Mouse (Mus musculus): ENCODE data around the gene Mef2c. TPM values are rescaled to one million over a fixed set of nuclear protein-coding genes. Genes with fewer than 3 reads are reported as not detected.

The Mef2c gene
- polyA plus RNA-seq, 1 experiment from 2014 or later = 126 TPM

GRCm38 (mm10) chr13:83546876-83547275 lies 43.0 kb downstream of the Mef2c start:
- WGBS (ENCODE audit: insufficient replicate concordance) = 86% methylated on average over 5 of the region's 5 CpGs
- Histone ChIP-seq H3K4me2 (no peak overlapping the region), H3K9ac (ENCODE audit: low read depth, low read length) (no peak overlapping the region), H3K4me3 (ENCODE audit: low read depth, low read length) (no peak overlapping the region), H3K9me3 (replicated peaks; ENCODE audit: control insufficient read depth, low read length) (no peaks in the 10 kb centered on the region), H3K4me1 (ENCODE audit: control insufficient read depth, insufficient read depth, low read length) (peaks cover 7% of the 10 kb centered on the region), H3K36me3 (ENCODE audit: control insufficient read depth, insufficient read depth, low read length) (no peaks in the 10 kb centered on the region), H3K27me3 (ENCODE audit: control insufficient read depth, insufficient read depth, low read length) (no peaks in the 10 kb centered on the region), H3K27ac (ENCODE audit: low read depth, low read length) (no peak overlapping the region)
- ATAC-seq (replicated peaks; ENCODE audit: insufficient number of reproducible peaks, low FRiP score, low TSS enrichment) = no peak

DNA sequence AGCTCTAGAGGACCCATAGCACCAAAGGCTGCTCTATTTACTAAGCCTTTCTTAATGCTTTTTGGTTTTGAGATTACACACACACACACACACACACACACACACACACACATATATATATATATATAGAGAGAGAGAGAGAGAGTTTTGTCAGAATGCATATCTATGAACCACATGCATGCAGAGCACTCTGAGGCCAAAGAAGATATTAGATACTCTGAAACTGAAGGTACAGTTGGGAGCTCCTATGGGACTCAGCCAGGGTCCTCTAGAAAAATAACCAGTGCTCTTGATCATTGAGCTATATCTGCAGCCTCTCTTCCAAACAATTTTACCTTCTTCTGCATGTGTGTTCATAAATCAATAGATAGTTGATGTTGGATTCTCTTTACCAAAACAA lies 47.4 kb downstream of the Mef2c start:
- Histone ChIP-seq H3K4me3 (ENCODE audit: low read depth, low read length) (no peak overlapping the region), H3K36me3 (ENCODE audit: control insufficient read depth, insufficient read depth, low read length) (no peaks in the 10 kb centered on the region), H3K4me1 (ENCODE audit: control insufficient read depth, insufficient read depth, low read length) (no peaks in the 10 kb centered on the region), H3K27ac (ENCODE audit: low read depth, low read length) (no peak overlapping the region), H3K9me3 (replicated peaks; ENCODE audit: control insufficient read depth, low read length) (no peaks in the 10 kb centered on the region), H3K27me3 (ENCODE audit: control insufficient read depth, insufficient read depth, low read length) (no peaks in the 10 kb centered on the region), H3K9ac (ENCODE audit: low read depth, low read length) (no peak overlapping the region), H3K4me2 (no peak overlapping the region)
- no peak for ATAC-seq (replicated peaks; ENCODE audit: insufficient number of reproducible peaks, low FRiP score, low TSS enrichment)

GRCm38 (mm10) chr13:83552051-83552450 lies 48.2 kb downstream of the Mef2c start:
- Histone ChIP-seq H3K36me3 (ENCODE audit: control insufficient read depth, insufficient read depth, low read length) (no peaks in the 10 kb centered on the region), H3K27me3 (ENCODE audit: control insufficient read depth, insufficient read depth, low read length) (no peaks in the 10 kb centered on the region), H3K4me2 (no peak overlapping the region), H3K9ac (ENCODE audit: low read depth, low read length) (no peak overlapping the region), H3K4me3 (ENCODE audit: low read depth, low read length) (no peak overlapping the region), H3K27ac (ENCODE audit: low read depth, low read length) (no peak overlapping the region), H3K9me3 (replicated peaks; ENCODE audit: control insufficient read depth, low read length) (no peaks in the 10 kb centered on the region), H3K4me1 (ENCODE audit: control insufficient read depth, insufficient read depth, low read length) (no peaks in the 10 kb centered on the region)
- no peak for ATAC-seq (replicated peaks; ENCODE audit: insufficient number of reproducible peaks, low FRiP score, low TSS enrichment)
- 54% methylated on average over 1 of the region's 1 CpGs for WGBS (ENCODE audit: insufficient replicate concordance)

DNA sequence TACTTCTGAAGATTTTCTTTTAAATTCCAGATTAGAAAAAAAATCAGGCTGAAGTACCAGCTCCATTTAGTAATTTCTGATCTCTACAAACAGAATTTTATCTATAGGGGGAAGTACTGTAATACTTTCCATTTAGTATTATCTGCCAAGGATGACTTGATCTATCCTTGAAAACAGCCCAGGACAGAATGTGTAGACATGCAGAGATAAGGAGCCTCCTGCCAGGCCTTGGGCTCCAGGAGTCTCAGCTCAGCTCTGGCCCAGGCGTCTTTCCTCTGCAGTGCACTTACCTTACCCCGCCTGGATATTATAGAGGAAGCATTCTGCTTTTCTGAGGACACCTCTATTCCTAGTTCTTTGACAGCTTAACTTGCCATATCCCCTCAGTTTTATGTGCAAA lies 59.4 kb downstream of the Mef2c start:
- Histone ChIP-seq H3K4me2 (no peak overlapping the region), H3K27ac (ENCODE audit: low read depth, low read length) (no peak overlapping the region; the same call in 1 of the 2 replicates), H3K9me3 (replicated peaks; ENCODE audit: control insufficient read depth, low read length) (no peaks in the 10 kb centered on the region), H3K4me1 (ENCODE audit: control insufficient read depth, insufficient read depth, low read length) (peaks cover 42% of the 10 kb centered on the region), H3K27me3 (ENCODE audit: control insufficient read depth, insufficient read depth, low read length) (no peaks in the 10 kb centered on the region), H3K36me3 (ENCODE audit: control insufficient read depth, insufficient read depth, low read length) (no peaks in the 10 kb centered on the region), H3K9ac (ENCODE audit: low read depth, low read length) (no peak overlapping the region), H3K4me3 (ENCODE audit: low read depth, low read length) (no peak overlapping the region)
- ATAC-seq (replicated peaks; ENCODE audit: insufficient number of reproducible peaks, low FRiP score, low TSS enrichment) = no peak
- WGBS (ENCODE audit: insufficient replicate concordance) = 27% methylated on average over 2 of the region's 2 CpGs

- Histone ChIP-seq H3K9me3 (replicated peaks; ENCODE audit: control insufficient read depth, low read length) (no peaks in the 10 kb centered on the region), H3K27me3 (ENCODE audit: control insufficient read depth, insufficient read depth, low read length) (no peaks in the 10 kb centered on the region), H3K4me3 (ENCODE audit: low read depth, low read length) (no peak overlapping the region), H3K9ac (ENCODE audit: low read depth, low read length) (no peak overlapping the region), H3K27ac (ENCODE audit: low read depth, low read length) (peak overlapping the region; percentile 84), H3K36me3 (ENCODE audit: control insufficient read depth, insufficient read depth, low read length) (no peaks in the 10 kb centered on the region), H3K4me2 (peak overlapping the region; percentile 50), H3K4me1 (ENCODE audit: control insufficient read depth, insufficient read depth, low read length) (peaks cover 45% of the 10 kb centered on the region)
- ATAC-seq (replicated peaks; ENCODE audit: insufficient number of reproducible peaks, low FRiP score, low TSS enrichment) = peak; percentile 84
- 13% methylated on average over 3 of the region's 3 CpGs for WGBS (ENCODE audit: insufficient replicate concordance)
Observed at GRCm38 (mm10) chr13:83565732-83566131, 61.9 kb downstream of the Mef2c start.

GRCm38 (mm10) chr13:83566180-83566579 lies 62.3 kb downstream of the Mef2c start:
- H3K27me3 ChIP-seq (ENCODE audit: control insufficient read depth, insufficient read depth, low read length) = no peaks in the 10 kb centered on the region
- H3K4me2 ChIP-seq = peak overlapping the region; percentile 50
- peaks cover 45% of the 10 kb centered on the region for H3K4me1 ChIP-seq (ENCODE audit: control insufficient read depth, insufficient read depth, low read length)
- 0 out of 2 replicates have a peak overlapping the region, but pooled peaks have one; percentile 10 for H3K9ac ChIP-seq (ENCODE audit: low read depth, low read length)
- 16% methylated on average over 4 of the region's 4 CpGs for WGBS (ENCODE audit: insufficient replicate concordance)
- H3K36me3 ChIP-seq (ENCODE audit: control insufficient read depth, insufficient read depth, low read length) = no peaks in the 10 kb centered on the region
- peak overlapping the region; percentile 84 for H3K27ac ChIP-seq (ENCODE audit: low read depth, low read length)
- no peaks in the 10 kb centered on the region for H3K9me3 ChIP-seq (replicated peaks; ENCODE audit: control insufficient read depth, low read length)
- no peak for ATAC-seq (replicated peaks; ENCODE audit: insufficient number of reproducible peaks, low FRiP score, low TSS enrichment)
- no peak overlapping the region for H3K4me3 ChIP-seq (ENCODE audit: low read depth, low read length)

DNA sequence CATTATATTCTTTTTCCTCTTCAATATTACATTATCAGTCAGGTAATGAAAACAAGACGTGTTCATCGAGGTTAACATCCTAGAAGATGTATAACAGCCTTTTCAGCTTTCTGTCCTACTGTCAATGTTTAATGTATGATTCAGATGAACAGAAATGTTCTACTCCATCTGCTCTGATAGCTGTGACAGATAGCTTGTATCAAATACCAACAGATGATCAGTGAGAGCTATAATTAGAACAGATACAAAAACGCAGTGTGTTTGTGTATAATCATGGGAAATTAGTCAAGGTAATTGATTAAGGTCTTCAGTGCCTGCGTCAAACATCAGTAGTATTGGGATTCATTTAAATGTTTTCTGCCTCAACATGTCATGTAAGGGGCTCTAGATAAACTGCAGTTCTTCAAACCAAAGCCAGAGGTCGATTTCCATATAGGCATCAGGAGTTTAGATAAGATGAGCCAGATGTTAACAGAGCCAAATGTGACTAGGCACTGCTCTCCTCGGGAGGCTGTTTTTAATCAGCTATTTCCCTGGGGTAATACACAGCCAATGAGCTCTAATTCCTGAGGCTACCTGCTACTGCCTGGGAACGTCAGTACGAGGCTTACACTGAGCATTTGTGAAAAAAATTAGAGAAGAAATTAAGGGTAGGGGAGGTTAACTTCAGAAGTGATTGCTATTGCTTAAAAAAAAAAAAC lies 63.1 kb downstream of the Mef2c start:
- Histone ChIP-seq H3K27ac (ENCODE audit: low read depth, low read length) (no peak overlapping the region), H3K4me2 (no peak overlapping the region), H3K9me3 (replicated peaks; ENCODE audit: control insufficient read depth, low read length) (no peaks in the 10 kb centered on the region), H3K27me3 (ENCODE audit: control insufficient read depth, insufficient read depth, low read length) (no peaks in the 10 kb centered on the region), H3K4me3 (ENCODE audit: low read depth, low read length) (no peak overlapping the region), H3K9ac (ENCODE audit: low read depth, low read length) (no peak overlapping the region), H3K36me3 (ENCODE audit: control insufficient read depth, insufficient read depth, low read length) (no peaks in the 10 kb centered on the region), H3K4me1 (ENCODE audit: control insufficient read depth, insufficient read depth, low read length) (peaks cover 49% of the 10 kb centered on the region)
- no peak for ATAC-seq (replicated peaks; ENCODE audit: insufficient number of reproducible peaks, low FRiP score, low TSS enrichment)
- WGBS (ENCODE audit: insufficient replicate concordance) = 33% methylated on average over 8 of the region's 8 CpGs

DNA sequence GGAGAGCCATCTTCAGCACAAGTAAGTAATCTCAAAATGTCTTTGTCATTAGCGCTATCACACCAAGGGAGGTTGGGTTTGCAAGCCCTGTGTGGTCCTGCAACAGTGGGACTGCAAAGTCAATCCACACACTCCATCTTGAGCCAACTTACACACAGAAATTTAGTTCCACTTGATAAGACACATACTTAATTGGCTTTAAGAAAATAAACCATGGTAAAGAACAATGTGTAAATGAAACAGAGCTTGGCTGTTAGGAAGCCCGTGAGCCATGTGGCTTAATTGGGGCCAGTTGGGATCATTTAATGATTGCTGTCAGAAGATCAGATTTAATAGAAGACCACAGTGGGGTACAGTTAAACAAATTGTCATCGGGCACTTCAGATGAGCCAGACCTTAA lies 63.8 kb downstream of the Mef2c start:
- Histone ChIP-seq H3K4me2 (no peak overlapping the region), H3K9me3 (replicated peaks; ENCODE audit: control insufficient read depth, low read length) (no peaks in the 10 kb centered on the region), H3K36me3 (ENCODE audit: control insufficient read depth, insufficient read depth, low read length) (no peaks in the 10 kb centered on the region), H3K4me3 (ENCODE audit: low read depth, low read length) (no peak overlapping the region), H3K9ac (ENCODE audit: low read depth, low read length) (no peak overlapping the region), H3K27ac (ENCODE audit: low read depth, low read length) (no peak overlapping the region), H3K27me3 (ENCODE audit: control insufficient read depth, insufficient read depth, low read length) (no peaks in the 10 kb centered on the region), H3K4me1 (ENCODE audit: control insufficient read depth, insufficient read depth, low read length) (peaks cover 52% of the 10 kb centered on the region)
- 65% methylated on average over 3 of the region's 3 CpGs for WGBS (ENCODE audit: insufficient replicate concordance)
- no peak for ATAC-seq (replicated peaks; ENCODE audit: insufficient number of reproducible peaks, low FRiP score, low TSS enrichment)

- Histone ChIP-seq H3K4me2 (no peak overlapping the region), H3K9me3 (replicated peaks; ENCODE audit: control insufficient read depth, low read length) (no peaks in the 10 kb centered on the region), H3K4me1 (ENCODE audit: control insufficient read depth, insufficient read depth, low read length) (peaks cover 50% of the 10 kb centered on the region), H3K27me3 (ENCODE audit: control insufficient read depth, insufficient read depth, low read length) (no peaks in the 10 kb centered on the region), H3K36me3 (ENCODE audit: control insufficient read depth, insufficient read depth, low read length) (no peaks in the 10 kb centered on the region), H3K4me3 (ENCODE audit: low read depth, low read length) (no peak overlapping the region), H3K9ac (ENCODE audit: low read depth, low read length) (peak overlapping the region; percentile 49; the same call in 1 of the 2 replicates), H3K27ac (ENCODE audit: low read depth, low read length) (0 out of 2 replicates have a peak overlapping the region, but pooled peaks have one; percentile 24)
- no peak for ATAC-seq (replicated peaks; ENCODE audit: insufficient number of reproducible peaks, low FRiP score, low TSS enrichment)
- 58% methylated on average over 11 of the region's 11 CpGs for WGBS (ENCODE audit: insufficient replicate concordance)
Observed at GRCm38 (mm10) chr13:83568759-83569256, 65.0 kb downstream of the Mef2c start.
